Mouse (Mus musculus) hindbrain, postnatal 0 days (tissue): ENCODE data around the gene Fam83e. TPM values are rescaled to one million over a fixed set of nuclear protein-coding genes. Genes with fewer than 3 reads are reported as not detected.

Experiments used
- ATAC-seq: fragments of 200-750 bp; cut with Nextera tagmentation; 2 replicates; pipeline ENCODE4 v1.8.0; 2017; ENCODE audit warnings: mild to moderate bottlenecking, moderate TSS enrichment, moderate library complexity
- DNase-seq: peaks from one replicate; pipeline ENCODE4 v3.0.0-alpha.2; 2015; ENCODE audit warnings: low spot score
- H3K27ac ChIP-seq: fragments of 300-500 bp; sonication (generic); 2 replicates; pipeline ENCODE4 v1.5.1; 2014; ENCODE audit warnings: mild to moderate bottlenecking
- H3K27me3 ChIP-seq: fragments of 300-500 bp; sonication (generic); 2 replicates; pipeline ENCODE4 v1.6.1; 2014; ENCODE audit warnings: low read length, mixed read lengths; ENCODE audit not compliant: insufficient read depth
- H3K36me3 ChIP-seq: fragments of 300-500 bp; sonication (generic); 2 replicates; pipeline ENCODE4 v1.6.1; 2014; ENCODE audit warnings: low read length, mixed read lengths; ENCODE audit not compliant: insufficient read depth
- H3K4me1 ChIP-seq: fragments of 300-500 bp; sonication (generic); 2 replicates; pipeline ENCODE4 v1.6.1; 2014; ENCODE audit warnings: antibody characterized with exemption, low read length, mixed read lengths; ENCODE audit not compliant: insufficient read depth
- H3K4me2 ChIP-seq: fragments of 300-500 bp; sonication (generic); 2 replicates; pipeline ENCODE4 v1.6.1; 2014; ENCODE audit warnings: low read depth, mild to moderate bottlenecking, low read length, moderate library complexity, mixed read lengths
- H3K4me3 ChIP-seq: fragments of 300-500 bp; sonication (generic); 2 replicates; pipeline ENCODE4 v1.5.1; 2014; ENCODE audit warnings: low read length
- H3K9ac ChIP-seq: fragments of 300-500 bp; sonication (generic); replicated peaks from 2 replicates; pipeline ENCODE4 v1.6.1; 2014; ENCODE audit warnings: mild to moderate bottlenecking, low read length, moderate library complexity, mixed read lengths
- H3K9me3 ChIP-seq: fragments of 300-500 bp; sonication (generic); 2 replicates; pipeline ENCODE4 v1.6.1; 2016; ENCODE audit warnings: low read length, mixed read lengths
- CTCF ChIP-seq: IDR thresholded peaks from 2 replicates; pipeline ENCODE4 v1.5.1; 2016; ENCODE audit warnings: antibody characterized with exemption, control low read depth, low read depth
- WGBS: fragments of 180-500 bp; shearing (Covaris S2); extraction: QIAGEN DNeasy Blood & Tissue Kit; methylation state at CpG from one replicate; pipeline ENCODE4 v1.1.7; 2014; 5-methylcytosine and 5-hydroxymethylcytosine counted together
- polyA plus RNA-seq: library from polyadenylated mRNA; unstranded; fragments of >200 nt; fragmentation: Nextera tagmentation; extraction: Ambion mirVana; gene quantifications from 2 replicates; pipeline ENCODE4 v1.2.1, GENCODE M21; 2015
- total RNA-seq: library from RNA; depleted of rRNA; stranded (reverse); fragments of >200 nt; gene quantifications from 2 replicates; pipeline ENCODE4 v1.2.3, GENCODE M21; 2014

Fam83e gene
- total and polyA plus RNA-seq, 2 experiments from 2014 or later = 0.16 to 0.25 TPM

GRCm38 (mm10) chr7:45755703-45756102, 34.7 kb downstream of the Fam83e start:
- ATAC-seq = no peak
- Histone ChIP-seq H3K4me1 (no peaks in the 10 kb centered on the region), H3K27me3 (peaks cover 6% of the 10 kb centered on the region; the same call in 1 of the 2 replicates), H3K4me3 (no peak overlapping the region), H3K4me2 (no peak overlapping the region), H3K27ac (no peak overlapping the region), H3K9me3 (no peaks in the 10 kb centered on the region), H3K36me3 (no peaks in the 10 kb centered on the region), H3K9ac (no peak overlapping the region)
- 52% methylated on average over 6 of the region's 6 CpGs for WGBS
- no peak for TF ChIP-seq CTCF
- DNase-seq = no peak

GRCm38 (mm10) chr7:45759400-45759799, 38.4 kb downstream of the Fam83e start:
- DNase-seq (no peak), ATAC-seq (no peak)
- no peak for TF ChIP-seq CTCF
- 0 out of 2 replicates have a peak overlapping the region, but pooled peaks have one; percentile 2 for H3K4me3 ChIP-seq
- no peaks in the 10 kb centered on the region for H3K4me1 ChIP-seq
- no peaks in the 10 kb centered on the region for H3K36me3 ChIP-seq
- no peaks in the 10 kb centered on the region for H3K9me3 ChIP-seq
- peak overlapping the region; percentile 31 for H3K4me2 ChIP-seq
- 20% methylated on average over 20 of the region's 27 CpGs for WGBS
- peaks cover 6% of the 10 kb centered on the region; the same call in 1 of the 2 replicates for H3K27me3 ChIP-seq
- H3K9ac ChIP-seq = 0 out of 2 replicates have a peak overlapping the region, but pooled peaks have one; percentile 13
- H3K27ac ChIP-seq = no peak overlapping the region

- DNase-seq = no peak
- Histone ChIP-seq H3K9me3 (no peaks in the 10 kb centered on the region), H3K4me3 (no peak overlapping the region), H3K4me2 (no peak overlapping the region), H3K9ac (no peak overlapping the region), H3K27ac (no peak overlapping the region), H3K4me1 (no peaks in the 10 kb centered on the region), H3K27me3 (peaks cover 6% of the 10 kb centered on the region; the same call in 1 of the 2 replicates), H3K36me3 (no peaks in the 10 kb centered on the region)
- no peak for TF ChIP-seq CTCF
- ATAC-seq = no peak
- 55% methylated on average over 5 of the region's 5 CpGs for WGBS
Measured at GRCm38 (mm10) chr7:45760151-45760550, 39.1 kb downstream of the Fam83e start.

- H3K9ac ChIP-seq = no peak overlapping the region
- DNase-seq (no peak), ATAC-seq (no peak)
- H3K4me1 ChIP-seq = no peaks in the 10 kb centered on the region
- H3K27me3 ChIP-seq = no peaks in the 10 kb centered on the region
- TF ChIP-seq CTCF = no peak
- no peaks in the 10 kb centered on the region for H3K9me3 ChIP-seq
- H3K4me3 ChIP-seq = no peak overlapping the region
- 65% methylated on average over 8 of the region's 8 CpGs for WGBS
- H3K36me3 ChIP-seq = no peaks in the 10 kb centered on the region
- no peak overlapping the region for H3K4me2 ChIP-seq
- H3K27ac ChIP-seq = no peak overlapping the region
Measured at GRCm38 (mm10) chr7:45765995-45766394, 45.0 kb downstream of the Fam83e start.

- ATAC-seq = no peak
- WGBS = 55% methylated on average over 8 of the region's 8 CpGs
- TF ChIP-seq CTCF = no peak
Measured at GRCm38 (mm10) chr7:45766764-45767163, 45.8 kb downstream of the Fam83e start.

GRCm38 (mm10) chr7:45767500-45767899, 46.5 kb downstream of the Fam83e start:
- H3K9ac ChIP-seq = no peak overlapping the region
- no peak for DNase-seq
- no peak for TF ChIP-seq CTCF
- no peak overlapping the region for H3K27ac ChIP-seq
- no peak overlapping the region for H3K4me2 ChIP-seq
- no peaks in the 10 kb centered on the region for H3K36me3 ChIP-seq
- 95% methylated on average over 6 of the region's 6 CpGs for WGBS
- H3K27me3 ChIP-seq = no peaks in the 10 kb centered on the region
- no peaks in the 10 kb centered on the region for H3K9me3 ChIP-seq
- H3K4me1 ChIP-seq = no peaks in the 10 kb centered on the region
- no peak overlapping the region for H3K4me3 ChIP-seq
- ATAC-seq = no peak

More at GRCm38 (mm10) chr7:45766764-45767163, 45.8 kb downstream of the Fam83e start:
- Histone ChIP-seq H3K4me3 (no peak overlapping the region), H3K36me3 (no peaks in the 10 kb centered on the region), H3K4me2 (no peak overlapping the region), H3K9ac (no peak overlapping the region), H3K9me3 (no peaks in the 10 kb centered on the region), H3K27me3 (no peaks in the 10 kb centered on the region), H3K27ac (no peak overlapping the region), H3K4me1 (no peaks in the 10 kb centered on the region)
- DNase-seq = no peak

- Histone ChIP-seq H3K4me2 (no peak overlapping the region), H3K27ac (no peak overlapping the region), H3K27me3 (no peaks in the 10 kb centered on the region), H3K9me3 (no peaks in the 10 kb centered on the region), H3K9ac (no peak overlapping the region), H3K4me1 (no peaks in the 10 kb centered on the region), H3K4me3 (no peak overlapping the region), H3K36me3 (no peaks in the 10 kb centered on the region)
- ATAC-seq (no peak), DNase-seq (no peak)
- WGBS = 76% methylated on average over 8 of the region's 8 CpGs
- no peak for TF ChIP-seq CTCF
Measured at GRCm38 (mm10) chr7:45770427-45771082, 49.5 kb downstream of the Fam83e start.
